Mouse (Mus musculus) megakaryocyte progenitor cell, adult 5-6 weeks (primary cell): ENCODE results near the gene Slc1a2. TPM values are rescaled to one million over a fixed set of nuclear protein-coding genes. Genes with fewer than 3 reads are reported as not detected.
A peak's percentile ranks its signal among the peaks of the same experiment; 100 is the strongest.

Experiments
- ATAC-seq: replicated peaks from 2 replicates; pipeline ENCODE4 v1.8.0; 2016; ENCODE audit warnings: mild to moderate bottlenecking, moderate TSS enrichment, inconsistent platforms; ENCODE audit not compliant: poor library complexity
- total RNA-seq, 2 experiments: library from RNA; stranded (forward) in 1 of 2; stranded (reverse) in 1 of 2; fragments of 157-497, 149-512 nt in 1 of 2; fragments of 200-1000 nt in 1 of 2; gene quantifications; 2 replicates each; pipeline versions ENCODE4 v1.2.3 to v1.2.4; 2015 to 2017

Slc1a2 gene
- total RNA-seq, 2 experiments from 2014 or later, result not detected

GRCm38 (mm10) chr2:102812756-102813155, 154.3 kb downstream of the Slc1a2 start:
- ATAC-seq, result peak; percentile 55

GRCm38 (mm10) chr2:102815289-102815809, 156.9 kb downstream of the Slc1a2 start:
- ATAC-seq, result peak; percentile 63

- ATAC-seq, result no peak
Measured at GRCm38 (mm10) chr2:102820225-102820711, 161.8 kb downstream of the Slc1a2 start.

GRCm38 (mm10) chr2:102820790-102821189, 162.3 kb downstream of the Slc1a2 start:
- ATAC-seq, result no peak

- ATAC-seq, result no peak
Measured at GRCm38 (mm10) chr2:102822036-102822435, 163.6 kb downstream of the Slc1a2 start.

GRCm38 (mm10) chr2:102825961-102826633, 167.6 kb downstream of the Slc1a2 start:
- no peak for ATAC-seq

DNA sequence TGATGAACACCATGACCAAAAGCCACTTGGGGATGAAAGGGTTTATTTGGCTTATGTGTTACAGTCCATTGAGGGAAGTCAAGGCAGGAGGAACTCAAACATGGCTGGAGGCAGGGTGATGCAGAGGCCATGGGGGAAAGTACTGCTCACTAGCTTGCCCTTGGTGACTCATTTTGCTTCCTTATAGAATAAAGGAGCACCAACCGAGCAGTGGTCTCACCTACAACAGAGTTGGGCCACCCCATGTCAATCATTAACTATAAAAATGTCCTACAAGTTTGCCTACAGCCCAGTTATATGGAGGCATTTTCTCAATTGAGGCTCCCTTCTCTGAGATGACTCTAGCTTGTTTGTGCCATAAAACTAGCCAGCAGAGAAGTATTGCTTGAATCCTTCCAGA, 169.4 kb downstream of the Slc1a2 start:
- ATAC-seq, result no peak

GRCm38 (mm10) chr2:102828381-102828780, 169.9 kb downstream of the Slc1a2 start:
- ATAC-seq, result no peak

- peak; percentile 90 for ATAC-seq
Measured at GRCm38 (mm10) chr2:102829201-102829600, 170.7 kb downstream of the Slc1a2 start.

DNA sequence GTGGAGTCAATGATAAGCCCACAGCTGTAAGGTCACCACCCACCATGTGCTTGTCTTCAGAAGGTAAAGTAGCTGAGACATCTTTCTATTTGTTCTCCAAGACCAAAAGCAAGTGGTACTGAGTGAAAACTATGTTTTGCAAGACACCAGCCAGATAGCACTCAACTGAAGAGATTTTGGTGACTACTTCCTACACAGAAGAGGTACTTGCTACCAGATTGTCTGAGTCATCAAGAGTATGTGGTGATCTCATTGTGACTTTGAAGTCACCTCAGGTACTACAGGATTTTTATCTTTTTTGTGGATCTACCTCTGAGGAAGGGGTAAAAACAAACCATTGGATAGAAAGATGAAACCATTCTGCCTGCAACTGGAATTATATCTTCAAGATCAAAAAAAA, 173.1 kb downstream of the Slc1a2 start:
- no peak for ATAC-seq

- no peak for ATAC-seq
Measured at GRCm38 (mm10) chr2:102838179-102838578, 179.7 kb downstream of the Slc1a2 start.

Other genes with a start within 250 kb of the Slc1a2 start
- gene Fjx1, start 206.2 kb upstream of the Slc1a2 start, total RNA-seq (2015), result 0.05 and 0.07 TPM in 2 replicates
- not detected in 2 replicates for gene Fjx1, start 206.2 kb upstream of the Slc1a2 start, total RNA-seq (2017)
- gene Pamr1, start 108.6 kb upstream of the Slc1a2 start, total RNA-seq (2015), result not detected in 2 replicates
- not detected in 2 replicates for gene Pamr1, start 108.6 kb upstream of the Slc1a2 start, total RNA-seq (2017)
- 182 and 183 TPM in 2 replicates for gene Cd44, start 243.0 kb downstream of the Slc1a2 start, total RNA-seq (2015)
- gene Cd44, start 243.0 kb downstream of the Slc1a2 start, total RNA-seq (2017), result 128 and 134 TPM in 2 replicates